Mouse (Mus musculus) myocyte (in vitro differentiated cells): Measurements from ENCODE around the gene Ifna2.

Experiments
- CEBPB ChIP-seq: IDR thresholded peaks from 2 replicates; pipeline ENCODE4 v1.6.1; 2011; ENCODE audit warnings: mild to moderate bottlenecking, moderate library complexity; ENCODE audit not compliant: poor library complexity, insufficient read depth, severe bottlenecking
- E2F4 ChIP-seq: IDR thresholded peaks from one replicate; pipeline ENCODE4 v1.6.1; 2011; ENCODE audit warnings: mild to moderate bottlenecking, control low read depth, moderate library complexity; ENCODE audit not compliant: insufficient read depth
- MAX ChIP-seq: IDR thresholded peaks from one replicate; pipeline ENCODE4 v1.6.1; 2011; ENCODE audit warnings: low read depth, mild to moderate bottlenecking, control low read depth
- MYOD1 ChIP-seq, 3 experiments: IDR thresholded peaks; one replicate each; pipeline ENCODE4 v1.6.1; 2011; ENCODE audit warnings: control low read depth in 2 of 3, low read depth in 2 of 3, mild to moderate bottlenecking in 2 of 3, moderate library complexity in 1 of 3; ENCODE audit not compliant: insufficient read length in 2 of 3, control insufficient read depth in 1 of 3
- MYOG ChIP-seq, 3 experiments: IDR thresholded peaks; one replicate each; pipeline ENCODE4 v1.6.1; 2011; ENCODE audit warnings: control low read depth in 2 of 3, low read depth in 2 of 3, mild to moderate bottlenecking in 2 of 3; ENCODE audit not compliant: insufficient read length in 2 of 3, control insufficient read depth in 1 of 3, insufficient read depth in 1 of 3
- POLR2A ChIP-seq: IDR thresholded peaks from one replicate; pipeline ENCODE4 v1.6.1; 2011; ENCODE audit warnings: low read depth, mild to moderate bottlenecking, control low read depth, moderate library complexity; ENCODE audit not compliant: insufficient read length
- POLR2AphosphoS2 ChIP-seq: IDR thresholded peaks from one replicate; pipeline ENCODE4 v1.6.1; 2011; ENCODE audit warnings: low read depth, control low read depth; ENCODE audit not compliant: insufficient read length
- REST ChIP-seq: IDR thresholded peaks from one replicate; pipeline ENCODE4 v1.6.1; 2011; ENCODE audit warnings: mild to moderate bottlenecking, control low read depth, moderate library complexity; ENCODE audit not compliant: insufficient read depth, insufficient read length
- SRF ChIP-seq: IDR thresholded peaks from one replicate; pipeline ENCODE4 v1.6.1; 2011; ENCODE audit warnings: low read depth; ENCODE audit not compliant: control insufficient read depth, insufficient read length
- TCF12 ChIP-seq: IDR thresholded peaks from one replicate; pipeline ENCODE4 v1.6.1; 2011; ENCODE audit warnings: mild to moderate bottlenecking, control low read depth; ENCODE audit not compliant: poor library complexity, insufficient read depth, severe bottlenecking
- TCF3 ChIP-seq: IDR thresholded peaks from one replicate; pipeline ENCODE4 v1.6.1; 2011; ENCODE audit warnings: low read depth, control low read depth; ENCODE audit not compliant: insufficient read length
- USF1 ChIP-seq: IDR thresholded peaks from one replicate; pipeline ENCODE4 v1.6.1; 2011; ENCODE audit warnings: low read depth, mild to moderate bottlenecking, control low read depth, moderate library complexity

DNA sequence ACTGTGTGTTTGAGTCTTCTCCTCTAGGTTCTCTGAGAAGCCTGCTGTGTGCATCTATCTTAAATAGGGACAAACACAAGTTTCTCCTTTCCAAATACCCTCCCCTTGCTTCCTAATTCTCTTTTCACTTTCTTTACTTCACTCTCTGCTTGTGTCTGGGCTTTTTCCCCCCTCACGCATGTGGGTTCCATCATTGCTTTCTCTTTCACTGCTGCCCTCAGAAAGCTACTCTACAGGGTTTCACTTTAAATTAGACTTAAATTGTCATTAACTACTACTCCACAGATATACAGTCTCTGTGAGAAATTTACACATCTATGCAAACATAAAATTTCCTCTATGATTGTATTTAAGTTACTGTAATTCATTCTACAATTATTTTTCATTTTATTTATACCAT lies at the start of gene Ifna2:
- TF ChIP-seq TCF12 (no peak), E2F4 (no peak), MYOG (IDR thresholded peaks at IDR 0.05; ENCODE audit: control insufficient read depth in 1 of 3, insufficient read depth in 1 of 3, insufficient read length in 2 of 3, low read depth in 2 of 3) (no peak), POLR2A (no peak), CEBPB (no peak), USF1 (no peak), SRF (no peak), MYOD1 (IDR thresholded peaks at IDR 0.05; ENCODE audit: control insufficient read depth in 1 of 3, insufficient read length in 2 of 3, low read depth in 2 of 3) (no peak), POLR2AphosphoS2 (no peak), MAX (no peak), TCF3 (no peak), REST (no peak)
